Mouse (Mus musculus) heart, adult 8-10 months (tissue): ENCODE measurements around the gene Rnf145. TPM values are rescaled to one million over a fixed set of nuclear protein-coding genes. Genes with fewer than 3 reads are reported as not detected.

Source experiments
- DNase-seq: peaks from one replicate; pipeline ENCODE4 v3.0.0; 2022; ENCODE audit warnings: low spot score
- total RNA-seq, 4 experiments: library from RNA; stranded (reverse); gene quantifications; 2 replicates each; pipeline ENCODE4 v1.2.4; 2022

The Rnf145 gene
- total RNA-seq, 4 experiments from 2014 or later = 11.0 to 21.4 (median 13.7) TPM

GRCm38 (mm10) chr11:44509906-44510305, 8.9 kb upstream of the Rnf145 start:
- DNase-seq = no peak

- no peak for DNase-seq
Observed at GRCm38 (mm10) chr11:44510371-44510770, 8.4 kb upstream of the Rnf145 start.

DNA sequence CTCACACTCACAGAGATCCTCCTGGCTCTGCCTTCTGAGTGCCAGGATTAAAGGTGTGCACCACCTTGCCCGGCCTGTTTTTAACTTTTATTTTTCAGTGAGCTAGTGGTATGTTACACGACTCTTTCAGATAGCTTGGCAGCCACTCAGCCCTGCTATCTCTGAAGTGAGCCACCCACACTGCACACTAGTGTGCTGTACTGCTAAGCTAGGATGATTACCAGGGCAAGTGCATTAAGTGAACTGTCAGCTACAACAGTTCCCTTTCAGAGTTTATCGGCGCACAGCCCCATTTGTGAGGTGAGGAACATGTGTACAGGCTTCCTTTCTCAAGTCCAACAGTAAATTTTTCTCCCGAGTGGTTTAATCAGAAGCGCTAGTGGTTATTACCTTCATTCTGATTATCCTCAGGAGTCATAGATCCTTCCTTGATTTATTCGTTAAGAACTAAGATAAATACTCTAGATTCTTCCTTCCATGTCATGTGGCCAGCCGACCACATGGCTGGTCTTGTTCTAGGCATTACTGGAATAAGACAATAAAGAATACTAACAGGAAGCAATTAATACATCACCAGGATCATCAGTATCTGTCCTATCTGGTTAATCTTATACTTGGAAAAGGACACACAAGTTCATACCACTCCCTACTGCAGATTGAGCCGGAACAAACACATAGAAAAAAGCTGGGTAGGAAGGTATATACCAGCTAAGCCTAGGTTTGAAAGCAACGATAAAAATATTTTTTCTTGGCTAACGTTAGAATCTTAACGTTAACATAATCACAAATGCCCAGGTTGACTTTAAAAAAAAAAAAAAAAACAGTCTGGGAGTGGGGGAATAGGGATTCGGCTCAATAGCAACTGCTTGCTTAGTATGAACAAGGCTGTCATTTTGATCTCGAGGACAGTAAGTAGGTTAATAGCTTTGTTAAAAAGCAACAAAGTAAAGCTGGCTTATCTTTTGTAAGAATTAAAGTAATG, 6.4 kb upstream of the Rnf145 start:
- DNase-seq = no peak

GRCm38 (mm10) chr11:44513026-44513422, 5.7 kb upstream of the Rnf145 start:
- DNase-seq = no peak

DNA sequence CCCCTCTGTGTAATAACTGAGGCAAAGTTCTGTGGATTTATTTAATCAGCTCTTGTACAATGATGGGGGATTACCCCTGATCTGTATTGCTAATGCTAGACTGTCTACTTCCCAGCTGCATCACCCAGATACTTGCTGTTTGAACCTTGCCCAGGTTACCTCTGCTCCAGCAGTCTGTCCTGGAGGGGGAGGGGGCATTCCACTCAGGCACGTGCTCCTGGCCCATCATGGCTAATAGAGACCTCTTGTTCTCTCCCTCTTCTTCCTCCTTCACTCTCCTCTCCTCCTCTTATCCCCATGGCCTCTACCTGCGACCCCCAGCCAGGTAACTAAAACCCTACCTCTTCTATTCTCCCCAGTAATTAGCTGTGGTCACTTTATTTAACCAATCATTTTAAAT, 4.1 kb upstream of the Rnf145 start:
- no peak for DNase-seq

DNA sequence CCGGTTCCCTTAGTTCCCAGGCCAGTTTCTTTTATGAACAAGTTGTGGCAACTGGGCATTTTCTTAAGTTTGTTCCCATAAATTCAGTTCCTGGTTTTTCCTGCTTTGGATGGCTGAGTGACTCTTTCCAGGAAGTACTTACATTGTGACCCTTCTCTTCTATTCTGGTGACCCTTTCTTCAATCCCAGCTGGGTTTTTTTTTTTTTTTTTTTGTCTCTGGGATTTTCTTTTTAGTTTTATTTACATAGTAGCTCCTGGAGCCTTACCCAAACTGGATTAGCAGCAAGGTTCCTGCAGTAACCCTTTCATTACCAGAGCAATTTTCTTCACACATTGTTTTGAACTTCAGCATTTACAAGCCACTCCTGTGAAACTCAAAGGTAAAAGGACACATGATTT, 2.4 kb upstream of the Rnf145 start:
- DNase-seq = no peak

GRCm38 (mm10) chr11:44517561-44518280, 1.0 kb upstream of the Rnf145 start:
- DNase-seq = no peak

GRCm38 (mm10) chr11:44519096-44519949, 559 bp downstream of the Rnf145 start:
- no peak for DNase-seq

GRCm38 (mm10) chr11:44519950-44520761, 1.4 kb downstream of the Rnf145 start:
- peak; percentile 63 for DNase-seq

DNA sequence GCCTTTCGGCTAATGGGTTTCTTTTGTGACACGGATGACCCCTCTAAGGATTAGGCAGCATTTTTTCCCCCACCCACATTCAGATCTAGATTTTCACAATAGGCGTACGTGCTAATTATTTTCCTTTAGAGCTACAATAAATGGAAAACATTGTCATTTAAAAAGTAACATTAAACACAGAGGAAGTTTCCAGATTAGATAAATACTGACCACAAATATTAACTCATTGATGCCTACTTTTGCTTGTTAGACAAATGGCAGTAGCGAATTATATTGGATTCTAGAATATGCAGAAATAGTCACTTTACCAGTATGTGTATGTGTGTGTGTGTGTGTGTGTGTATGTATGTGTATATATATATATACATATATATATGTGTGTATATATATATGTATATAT, 3.8 kb downstream of the Rnf145 start:
- DNase-seq = no peak

DNA sequence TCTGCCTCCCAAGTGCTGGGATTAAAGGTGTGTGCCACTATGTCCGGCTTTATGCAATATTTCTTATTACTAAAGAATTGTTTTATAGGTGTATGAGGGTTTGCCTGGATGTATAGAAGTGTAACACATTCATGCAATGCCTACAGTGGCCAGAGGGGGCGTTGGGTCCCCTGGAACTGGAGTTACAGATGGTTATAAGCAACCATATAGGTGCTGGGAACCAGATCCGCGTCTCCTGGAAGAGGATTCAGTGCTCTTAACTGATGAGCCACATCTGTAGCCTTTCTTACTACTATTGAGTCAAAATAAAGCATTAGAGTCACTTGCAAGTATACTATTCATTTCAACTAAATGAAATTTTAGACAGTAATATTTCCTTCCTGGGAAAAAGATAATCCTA, 7.0 kb downstream of the Rnf145 start:
- no peak for DNase-seq

- no peak for DNase-seq
Observed at GRCm38 (mm10) chr11:44526654-44527263, 8.0 kb downstream of the Rnf145 start.

GRCm38 (mm10) chr11:44528560-44529199, 9.9 kb downstream of the Rnf145 start:
- no peak for DNase-seq

DNA sequence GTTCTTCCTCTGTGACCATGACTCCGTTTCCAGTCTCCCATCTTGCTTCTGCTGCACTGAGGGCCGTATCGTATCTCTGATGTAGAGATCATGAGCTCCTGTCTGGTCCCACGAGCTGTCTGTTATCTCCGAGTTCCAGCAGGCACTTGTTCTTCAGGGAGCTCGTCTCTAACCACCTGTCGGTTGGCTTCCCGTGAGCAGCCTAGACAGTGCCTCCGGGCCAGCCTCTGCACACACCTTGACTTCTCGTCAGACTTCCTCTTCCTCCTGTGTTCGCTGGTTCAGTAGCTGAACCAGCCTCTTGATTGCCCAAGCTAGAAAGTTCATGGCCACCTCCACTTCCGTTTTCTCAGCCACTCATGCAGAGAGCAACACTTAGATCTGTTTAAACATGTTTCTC, 10.4 kb downstream of the Rnf145 start:
- DNase-seq = no peak

DNA sequence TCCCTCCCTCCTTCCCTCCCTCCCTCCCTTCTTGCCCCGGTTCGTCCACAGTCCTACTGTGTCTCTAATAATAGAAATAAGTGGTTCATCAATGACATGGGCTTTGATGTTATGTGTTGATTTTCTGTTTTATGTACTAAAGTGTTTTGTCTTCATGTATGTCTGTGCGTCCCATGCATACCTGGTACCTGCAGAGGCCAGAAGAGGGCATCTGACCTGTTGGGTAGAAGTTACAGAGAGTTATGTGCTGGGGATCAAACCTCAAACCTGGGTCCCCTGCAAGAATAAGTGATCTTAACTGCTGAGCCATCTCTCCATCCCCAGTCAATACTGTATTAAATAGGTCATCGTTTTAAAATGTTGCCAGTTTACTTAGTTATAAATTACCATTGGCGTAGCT, 11.0 kb downstream of the Rnf145 start:
- DNase-seq = no peak

DNA sequence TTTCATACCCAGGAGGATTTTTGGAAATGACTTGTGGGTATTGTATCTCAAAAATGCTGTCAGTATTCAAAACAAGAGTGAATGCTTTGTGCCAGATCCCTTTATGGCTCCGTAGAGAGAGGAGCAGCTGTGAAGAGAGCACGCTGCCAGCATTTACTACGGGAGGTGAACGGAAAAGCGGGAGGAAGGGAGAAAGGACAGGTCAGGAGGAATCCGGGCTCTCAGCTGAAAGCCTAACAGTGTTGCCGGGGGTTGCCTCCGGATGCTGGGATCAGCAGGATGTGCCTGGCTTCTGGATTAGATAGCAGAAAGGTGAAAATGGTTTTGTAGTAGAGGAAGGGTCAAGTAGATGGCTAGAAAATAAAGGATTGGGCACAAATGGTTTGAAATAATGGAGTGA, 11.6 kb downstream of the Rnf145 start:
- no peak for DNase-seq

GRCm38 (mm10) chr11:44530867-44531266, 12.1 kb downstream of the Rnf145 start:
- DNase-seq = no peak

GRCm38 (mm10) chr11:44531617-44532016, 12.9 kb downstream of the Rnf145 start:
- DNase-seq = no peak

- no peak for DNase-seq
Observed at GRCm38 (mm10) chr11:44532846-44533781, 14.3 kb downstream of the Rnf145 start.
